Mouse (Mus musculus) limb, embryonic 10.5 days (tissue): ENCODE measurements around the gene Irf7. TPM values are rescaled to one million over a fixed set of nuclear protein-coding genes. Genes with fewer than 3 reads are reported as not detected.

Source experiments
- DNase-seq: peaks from one replicate; pipeline ENCODE4 v3.0.0-alpha.2; 2017; ENCODE audit warnings: low spot score
- H3K27ac ChIP-seq: fragments of 300-500 bp; sonication (generic); 2 replicates; pipeline ENCODE4 v1.5.1; 2016; ENCODE audit warnings: mild to moderate bottlenecking
- H3K27me3 ChIP-seq: fragments of 300-500 bp; sonication (generic); 2 replicates; pipeline ENCODE4 v1.6.1; 2016; ENCODE audit warnings: low read depth, mild to moderate bottlenecking; ENCODE audit not compliant: poor library complexity, severe bottlenecking
- H3K36me3 ChIP-seq: fragments of 300-500 bp; sonication (generic); 2 replicates; pipeline ENCODE4 v1.6.1; 2016; ENCODE audit warnings: mild to moderate bottlenecking, moderate library complexity
- H3K4me1 ChIP-seq: fragments of 300-500 bp; sonication (generic); 2 replicates; pipeline ENCODE4 v1.6.1; 2016
- H3K4me3 ChIP-seq: fragments of 300-500 bp; sonication (generic); 2 replicates; pipeline ENCODE4 v1.5.1; 2016; ENCODE audit warnings: mild to moderate bottlenecking, moderate library complexity
- H3K9me3 ChIP-seq: fragments of 300-500 bp; sonication (generic); replicated peaks from 2 replicates; pipeline ENCODE4 v1.6.1; 2016; ENCODE audit warnings: mild to moderate bottlenecking
- WGBS: fragments of 180-500 bp; shearing (Covaris S2); methylation state at CpG from one replicate; pipeline ENCODE4 v1.1.7; 2016; 5-methylcytosine and 5-hydroxymethylcytosine counted together
- polyA plus RNA-seq: library from polyadenylated mRNA; unstranded; fragments of >200 nt; fragmentation: Nextera tagmentation; extraction: Ambion mirVana; gene quantifications from 2 replicates; pipeline ENCODE4 v1.2.1, GENCODE M21; 2016

Gene Irf7
- polyA plus RNA-seq, 1 experiment from 2014 or later: 0.73 TPM

- H3K4me3 ChIP-seq: no peak overlapping the region
- peaks cover 35% of the 10 kb centered on the region for H3K4me1 ChIP-seq
- 92% methylated on average over 4 of the region's 4 CpGs for WGBS
- H3K27ac ChIP-seq: peak overlapping the region; percentile 90
- H3K36me3 ChIP-seq: peaks cover 24% of the 10 kb centered on the region
- no peaks in the 10 kb centered on the region for H3K9me3 ChIP-seq
- no peaks in the 10 kb centered on the region for H3K27me3 ChIP-seq
- no peak for DNase-seq
Measured at GRCm38 (mm10) chr7:141222696-141223215, 43.5 kb downstream of the Irf7 start.

- Histone ChIP-seq H3K27me3 (no peaks in the 10 kb centered on the region), H3K27ac (peak overlapping the region; percentile 90), H3K9me3 (no peaks in the 10 kb centered on the region), H3K4me1 (peaks cover 41% of the 10 kb centered on the region), H3K4me3 (peak overlapping the region; percentile 65), H3K36me3 (peaks cover 31% of the 10 kb centered on the region)
- WGBS: 16% methylated on average over 8 of the region's 8 CpGs
- DNase-seq: no peak
Measured at GRCm38 (mm10) chr7:141222126-141222467, 44.2 kb downstream of the Irf7 start.

- Histone ChIP-seq H3K4me1 (peaks cover 47% of the 10 kb centered on the region), H3K9me3 (no peaks in the 10 kb centered on the region), H3K27me3 (no peaks in the 10 kb centered on the region), H3K4me3 (peak overlapping the region; percentile 65), H3K27ac (peak overlapping the region; percentile 90), H3K36me3 (peaks cover 31% of the 10 kb centered on the region)
- peak; percentile 99 for DNase-seq
- 3% methylated on average over 44 of the region's 44 CpGs for WGBS
Measured at GRCm38 (mm10) chr7:141221249-141222125, 44.8 kb downstream of the Irf7 start.

GRCm38 (mm10) chr7:141220377-141220776, 45.9 kb downstream of the Irf7 start:
- WGBS: 78% methylated on average over 1 of the region's 1 CpGs
- no peaks in the 10 kb centered on the region for H3K9me3 ChIP-seq
- H3K27ac ChIP-seq: peak overlapping the region; percentile 90
- peaks cover 31% of the 10 kb centered on the region for H3K36me3 ChIP-seq
- DNase-seq: no peak
- peaks cover 57% of the 10 kb centered on the region for H3K4me1 ChIP-seq
- no peak overlapping the region for H3K4me3 ChIP-seq
- no peaks in the 10 kb centered on the region for H3K27me3 ChIP-seq

- peaks cover 64% of the 10 kb centered on the region for H3K4me1 ChIP-seq
Measured at GRCm38 (mm10) chr7:141219558-141220099, 46.7 kb downstream of the Irf7 start.

GRCm38 (mm10) chr7:141218557-141219133, 47.6 kb downstream of the Irf7 start:
- H3K27me3 ChIP-seq: no peaks in the 10 kb centered on the region
- no peak overlapping the region; the same call in 1 of the 2 replicates for H3K4me3 ChIP-seq
- H3K9me3 ChIP-seq: no peaks in the 10 kb centered on the region
- H3K4me1 ChIP-seq: peaks cover 69% of the 10 kb centered on the region
- 84% methylated on average over 5 of the region's 5 CpGs for WGBS
- no peak overlapping the region for H3K27ac ChIP-seq
- DNase-seq: no peak
- peaks cover 31% of the 10 kb centered on the region for H3K36me3 ChIP-seq

More at GRCm38 (mm10) chr7:141219558-141220099, 46.7 kb downstream of the Irf7 start:
- Histone ChIP-seq H3K27ac (peak overlapping the region; percentile 30; the same call in 1 of the 2 replicates), H3K36me3 (peaks cover 31% of the 10 kb centered on the region), H3K27me3 (no peaks in the 10 kb centered on the region), H3K9me3 (no peaks in the 10 kb centered on the region), H3K4me3 (no peak overlapping the region)
- DNase-seq: no peak
- 100% methylated on average over 1 of the region's 1 CpGs for WGBS

GRCm38 (mm10) chr7:141218141-141218540, 48.1 kb downstream of the Irf7 start:
- DNase-seq: no peak
- peaks cover 31% of the 10 kb centered on the region for H3K36me3 ChIP-seq
- H3K4me3 ChIP-seq: no peak overlapping the region; the same call in 1 of the 2 replicates
- 88% methylated on average over 3 of the region's 3 CpGs for WGBS
- no peaks in the 10 kb centered on the region for H3K9me3 ChIP-seq
- H3K27me3 ChIP-seq: no peaks in the 10 kb centered on the region
- H3K27ac ChIP-seq: no peak overlapping the region
- peaks cover 69% of the 10 kb centered on the region for H3K4me1 ChIP-seq

- H3K4me3 ChIP-seq: peak overlapping the region; percentile 80; the same call in 1 of the 2 replicates
- no peak for DNase-seq
- H3K27me3 ChIP-seq: no peaks in the 10 kb centered on the region
- H3K27ac ChIP-seq: no peak overlapping the region
- H3K4me1 ChIP-seq: peaks cover 66% of the 10 kb centered on the region
- H3K9me3 ChIP-seq: no peaks in the 10 kb centered on the region
- H3K36me3 ChIP-seq: peaks cover 31% of the 10 kb centered on the region
- 93% methylated on average over 17 of the region's 17 CpGs for WGBS
Measured at GRCm38 (mm10) chr7:141217343-141218013, 48.8 kb downstream of the Irf7 start.

- Histone ChIP-seq H3K9me3 (no peaks in the 10 kb centered on the region), H3K27me3 (no peaks in the 10 kb centered on the region), H3K4me1 (peaks cover 62% of the 10 kb centered on the region), H3K27ac (peak overlapping the region; percentile 92), H3K4me3 (peak overlapping the region; percentile 80), H3K36me3 (peaks cover 31% of the 10 kb centered on the region)
- 88% methylated on average over 11 of the region's 11 CpGs for WGBS
- no peak for DNase-seq
Measured at GRCm38 (mm10) chr7:141216894-141217293, 49.4 kb downstream of the Irf7 start.

- peaks cover 56% of the 10 kb centered on the region for H3K4me1 ChIP-seq
- WGBS: 1% methylated on average over 42 of the region's 42 CpGs
- H3K27ac ChIP-seq: peak overlapping the region; percentile 92
- no peak for DNase-seq
- H3K27me3 ChIP-seq: no peaks in the 10 kb centered on the region
- H3K4me3 ChIP-seq: peak overlapping the region; percentile 80
- H3K9me3 ChIP-seq: no peaks in the 10 kb centered on the region
- H3K36me3 ChIP-seq: peaks cover 31% of the 10 kb centered on the region
Measured at GRCm38 (mm10) chr7:141215880-141216733, 50.2 kb downstream of the Irf7 start.

- H3K4me1 ChIP-seq: peaks cover 48% of the 10 kb centered on the region
- WGBS: under 1% methylated on average over 41 of the region's 41 CpGs
- peak within 1 kb of the TSS; percentile 92 for H3K27ac ChIP-seq
- no peaks in the 10 kb centered on the region for H3K9me3 ChIP-seq
- H3K27me3 ChIP-seq: no peaks in the 10 kb centered on the region
- peak; percentile 96 for DNase-seq
- peak within 1 kb of the TSS; percentile 80 for H3K4me3 ChIP-seq
- H3K36me3 ChIP-seq: peaks cover 31% of the 10 kb centered on the region
Measured at GRCm38 (mm10) chr7:141215101-141215879, 51.0 kb downstream of the Irf7 start, which contains the start of gene Rassf7. Gene Rassf7, plus strand, starts transcription at chr7:141215860.
